Mouse (Mus musculus) NIH3T3 (cell line): ENCODE measurements around the gene Blmh.
A peak's percentile ranks its signal among the peaks of the same experiment; 100 is the strongest.

Source experiments
- DNase-seq: peaks from one replicate; pipeline ENCODE4 v3.0.0-alpha.2; 2012; ENCODE audit warnings: low read depth

The Blmh gene

DNA sequence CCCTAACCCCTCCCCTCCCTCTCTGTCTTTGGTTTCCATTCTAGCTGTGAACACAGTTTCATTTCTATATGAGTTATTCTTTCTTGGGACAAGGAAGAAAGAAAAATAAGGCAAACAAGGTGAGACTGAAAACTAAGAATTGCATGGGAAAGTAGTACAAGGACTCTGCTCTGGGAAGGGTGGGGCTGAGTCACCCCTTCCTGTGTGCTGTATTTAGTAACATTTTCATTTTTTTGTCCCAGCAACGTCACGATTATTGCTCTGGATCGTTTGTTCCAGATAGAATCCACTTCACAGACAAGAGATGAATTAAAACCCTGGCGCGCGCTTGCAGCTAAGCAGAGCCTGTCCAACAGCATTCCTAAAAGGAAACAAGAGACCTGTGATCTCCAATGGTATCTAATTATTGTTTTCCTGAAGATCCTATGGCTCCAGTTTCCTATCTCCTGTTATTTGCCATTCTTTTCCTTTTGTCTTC lies at the start of gene Blmh:
Gene Blmh (plus strand): TSS at position 51 of the 478 bp plus-strand sequence.
- DNase-seq, result peak; percentile 19

DNA sequence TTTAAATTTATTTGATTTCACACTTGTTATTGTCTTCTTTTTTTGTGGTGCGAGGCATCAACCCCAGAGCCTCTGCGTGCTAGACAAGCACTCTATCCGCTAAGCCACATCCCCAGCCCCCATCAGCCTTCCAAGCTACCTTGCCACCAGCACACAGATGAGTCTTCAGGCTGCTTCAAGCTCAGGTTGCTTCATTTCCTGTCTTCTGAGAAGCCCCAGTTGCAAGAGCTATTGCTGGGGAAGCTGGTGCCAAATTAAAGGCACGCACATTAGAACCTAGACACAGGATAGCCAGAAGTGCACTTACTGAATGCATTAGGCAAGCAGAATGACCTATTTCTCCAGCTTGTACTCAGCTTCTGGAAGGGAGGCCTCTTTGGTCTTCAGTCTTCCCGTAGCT lies 44.8 kb upstream of the Blmh start:
- DNase-seq, result no peak

DNA sequence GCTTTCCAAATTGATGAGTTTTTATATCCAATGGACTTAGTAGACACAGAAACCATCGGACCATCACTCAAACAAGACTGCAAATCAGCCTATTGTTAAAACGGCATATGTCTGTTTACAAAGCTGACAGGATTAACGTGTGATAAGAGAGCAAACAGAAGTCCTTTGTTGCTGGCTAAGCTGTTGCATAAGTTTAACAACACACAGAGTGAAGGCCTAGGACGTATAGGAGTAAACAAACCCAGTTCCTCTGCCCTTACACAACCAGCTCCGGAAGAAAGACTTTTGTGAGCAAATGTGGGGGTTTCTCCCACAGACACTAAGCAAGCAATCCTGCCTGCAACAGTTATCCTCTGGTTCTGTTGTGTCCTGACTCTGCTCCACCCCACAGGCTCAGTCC lies 40.2 kb upstream of the Blmh start:
- DNase-seq, result no peak

DNA sequence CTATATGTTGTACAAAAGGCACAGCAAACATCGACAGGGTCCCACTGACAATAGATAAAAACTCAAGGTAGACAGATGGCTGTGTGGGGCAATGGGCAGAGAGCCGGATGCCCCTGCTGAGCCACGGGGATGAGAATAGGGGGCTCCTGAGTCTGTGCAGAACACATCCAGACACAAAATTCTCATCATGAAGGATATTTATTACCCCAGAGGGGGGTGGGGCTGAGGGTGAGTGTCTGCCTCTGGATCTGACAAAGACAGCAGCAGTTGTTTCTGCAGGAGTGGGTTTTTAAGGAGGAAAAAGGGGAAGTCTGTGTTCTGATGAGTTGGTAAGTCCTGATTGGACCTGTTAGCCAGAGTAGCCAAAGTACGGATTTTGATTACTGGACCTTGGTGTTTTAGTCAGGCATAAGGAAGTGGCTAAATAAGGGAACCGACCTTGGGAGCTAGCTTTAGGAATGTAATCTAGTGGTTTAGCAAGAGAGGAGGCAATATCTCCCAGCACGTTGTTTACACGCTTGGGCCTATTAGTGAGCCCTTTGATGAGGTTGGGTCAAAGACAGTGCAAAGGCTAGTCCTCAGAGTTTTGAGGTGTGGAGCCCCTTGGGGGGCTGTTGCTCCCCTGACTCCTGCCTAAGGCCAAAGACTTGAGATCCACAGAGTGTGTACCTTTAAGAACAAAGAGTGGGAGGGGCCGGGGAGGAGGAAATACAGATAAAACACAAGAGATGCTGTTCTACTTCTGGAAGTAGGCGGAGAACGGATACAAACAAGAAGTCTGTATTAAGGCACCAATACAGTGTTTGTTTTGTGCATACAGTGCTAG lies 35.1 kb upstream of the Blmh start:
- no peak for DNase-seq

DNA sequence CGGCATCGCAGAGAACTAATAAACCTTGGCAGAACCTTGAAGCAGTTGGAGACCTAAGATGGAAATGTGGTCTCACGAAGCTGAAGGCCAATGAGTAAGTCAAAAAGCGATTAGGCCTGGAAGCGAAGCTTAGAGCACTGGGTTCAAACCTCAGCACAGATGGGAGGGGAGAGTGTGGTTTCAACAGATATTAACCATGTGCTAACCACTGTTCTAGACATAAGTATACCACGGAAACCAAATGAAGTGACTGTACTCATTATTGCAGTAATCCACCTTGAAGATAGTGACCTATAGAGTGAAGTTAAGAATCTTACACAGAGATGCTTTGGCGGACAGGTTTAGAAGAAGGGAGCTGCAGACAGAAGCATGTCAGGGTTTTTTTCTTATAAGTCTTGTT lies 33.4 kb upstream of the Blmh start:
- no peak for DNase-seq

DNA sequence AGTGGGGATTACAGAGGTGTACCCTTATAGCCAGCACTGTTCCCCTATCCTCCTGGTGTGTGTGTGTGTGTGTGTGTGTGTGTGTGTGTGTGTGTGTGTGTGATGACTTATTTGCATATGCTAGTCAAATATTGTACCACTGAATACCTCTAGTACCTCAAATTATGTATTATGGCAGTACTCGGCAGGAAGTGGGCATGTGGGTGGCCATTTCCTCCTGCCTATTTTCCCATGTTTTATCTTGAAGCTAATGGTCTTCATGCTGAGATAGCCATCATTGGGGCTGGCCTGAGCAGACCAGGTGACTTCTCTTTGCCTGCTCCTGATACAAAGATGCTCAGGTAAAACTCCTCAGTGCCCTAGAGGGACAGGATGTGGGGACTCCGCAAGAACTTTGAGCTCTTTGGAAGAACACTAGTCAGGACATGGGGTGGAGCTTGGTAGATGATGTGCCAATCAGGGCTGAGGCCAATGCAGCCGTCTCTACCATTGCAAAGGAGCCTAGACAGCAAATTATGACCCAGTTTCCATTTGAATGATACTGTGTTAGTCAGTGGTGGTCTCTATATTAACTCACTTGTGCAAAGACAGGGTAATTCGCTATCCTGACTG lies 32.8 kb upstream of the Blmh start:
- no peak for DNase-seq

DNA sequence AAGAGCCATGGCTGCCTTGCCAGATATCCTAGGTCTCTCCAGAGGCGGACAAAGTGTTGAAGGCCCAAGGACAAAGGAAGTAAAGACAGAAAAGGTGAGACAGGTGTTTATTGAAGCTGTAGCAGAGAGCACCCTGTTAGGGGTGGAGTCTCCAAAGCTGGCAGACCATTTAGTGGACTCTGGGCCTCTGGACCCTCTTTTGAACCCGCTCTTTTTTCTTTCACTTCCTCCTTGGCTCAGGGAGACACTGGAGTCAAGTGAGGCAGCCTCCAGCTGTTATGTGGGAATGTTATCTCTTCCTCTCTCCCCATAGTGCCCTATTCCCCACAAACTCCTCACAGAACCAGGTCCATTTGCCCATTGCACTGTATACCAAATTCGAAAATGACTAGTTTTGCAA lies 31.6 kb upstream of the Blmh start:
- no peak for DNase-seq

DNA sequence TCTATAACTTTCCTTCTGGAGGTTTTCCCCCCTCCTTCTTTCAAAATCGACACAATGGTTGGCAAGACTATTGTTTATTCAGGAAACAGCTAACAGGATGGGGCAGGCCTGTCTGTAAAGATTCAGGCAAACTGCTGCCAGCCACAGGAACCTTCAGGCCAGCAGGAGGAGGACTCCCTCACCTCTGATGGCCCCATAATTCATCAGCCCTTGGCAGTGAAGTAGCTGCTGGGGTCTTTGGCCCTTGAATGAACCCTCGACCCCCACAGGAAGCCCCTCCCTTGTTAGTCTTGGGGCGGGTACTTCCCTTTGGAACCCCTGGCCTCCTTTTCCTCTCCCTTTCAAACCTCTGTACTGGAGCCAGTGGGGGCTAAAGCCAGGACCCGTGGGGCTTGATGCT lies 31.0 kb upstream of the Blmh start:
- DNase-seq, result no peak

DNA sequence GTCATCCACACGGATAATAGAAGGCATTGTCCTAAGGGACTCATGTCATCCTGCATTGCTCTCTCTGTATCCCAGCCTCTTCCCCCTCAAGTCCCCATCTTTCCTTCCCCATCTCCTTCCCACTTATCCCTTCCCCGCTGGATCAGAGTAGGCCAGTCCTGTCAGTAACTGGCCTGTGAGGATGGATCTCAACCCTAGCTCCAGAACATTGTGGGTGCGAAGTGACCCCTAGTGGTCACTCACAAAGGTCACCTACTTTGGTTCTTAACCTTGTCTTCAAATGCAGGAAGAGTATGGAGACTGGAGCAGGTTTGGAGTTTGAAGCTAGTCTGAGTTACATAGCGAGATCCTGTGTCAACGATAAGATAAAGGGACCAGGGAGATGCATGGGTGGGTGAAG lies 30.4 kb upstream of the Blmh start:
- peak; percentile 88 for DNase-seq

DNA sequence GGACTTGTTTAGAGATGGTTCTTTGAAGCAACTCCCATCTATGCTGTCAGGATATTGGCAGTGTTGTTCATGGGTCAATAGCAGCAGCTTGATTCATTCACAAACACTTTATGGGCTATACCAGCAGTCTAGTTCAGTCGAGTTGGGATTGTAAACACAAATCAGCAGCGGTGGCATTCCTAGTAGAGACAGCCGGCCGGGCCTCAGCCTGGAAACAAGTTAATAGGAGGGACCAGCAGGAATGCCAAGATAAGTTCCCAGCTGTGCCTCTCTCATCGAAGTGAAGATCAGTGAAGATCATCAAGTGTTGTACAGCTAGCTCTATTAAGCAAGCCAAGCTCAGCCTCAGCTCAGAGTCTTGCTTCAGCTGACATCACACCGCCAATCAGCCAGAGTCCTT lies 28.2 kb upstream of the Blmh start:
- DNase-seq, result no peak

DNA sequence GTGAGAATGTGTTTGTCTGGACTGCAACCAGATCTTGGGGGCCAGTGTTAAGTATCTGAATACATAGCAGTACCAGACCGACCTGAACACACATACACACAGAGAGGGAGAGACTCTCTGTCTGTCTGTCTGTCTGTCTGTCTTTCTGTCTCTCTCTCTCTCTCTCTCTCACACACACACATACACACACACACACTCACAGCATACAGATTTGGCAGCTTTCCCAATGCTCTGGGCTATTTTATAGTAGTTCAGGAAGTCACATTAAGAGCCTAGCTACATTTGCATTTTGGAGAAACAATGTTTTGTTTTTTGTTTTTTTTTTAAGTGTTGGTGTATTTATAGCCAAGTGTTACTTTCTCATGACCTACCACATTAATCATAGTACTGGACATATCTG lies 27.5 kb upstream of the Blmh start:
- DNase-seq, result peak; percentile 48

DNA sequence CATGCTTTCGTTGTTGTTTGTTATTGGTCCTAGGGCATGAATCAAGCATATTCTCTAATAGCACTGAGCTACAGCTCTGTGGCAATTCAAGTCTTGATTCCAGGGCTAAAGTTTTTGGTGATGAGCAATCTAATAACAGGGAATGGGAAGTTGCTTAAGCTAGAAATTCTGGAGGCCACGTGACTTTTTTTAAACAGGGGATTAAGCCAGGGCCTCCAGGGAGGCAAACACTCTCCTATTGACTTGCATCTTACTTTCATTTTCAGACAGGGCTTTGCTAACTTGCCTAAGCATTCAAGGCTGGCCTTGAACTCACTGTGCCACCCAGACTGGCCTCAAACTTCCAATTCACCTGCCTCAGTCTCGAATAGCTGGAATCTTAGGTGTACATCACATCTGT lies 26.7 kb upstream of the Blmh start:
- DNase-seq, result peak; percentile 88

DNA sequence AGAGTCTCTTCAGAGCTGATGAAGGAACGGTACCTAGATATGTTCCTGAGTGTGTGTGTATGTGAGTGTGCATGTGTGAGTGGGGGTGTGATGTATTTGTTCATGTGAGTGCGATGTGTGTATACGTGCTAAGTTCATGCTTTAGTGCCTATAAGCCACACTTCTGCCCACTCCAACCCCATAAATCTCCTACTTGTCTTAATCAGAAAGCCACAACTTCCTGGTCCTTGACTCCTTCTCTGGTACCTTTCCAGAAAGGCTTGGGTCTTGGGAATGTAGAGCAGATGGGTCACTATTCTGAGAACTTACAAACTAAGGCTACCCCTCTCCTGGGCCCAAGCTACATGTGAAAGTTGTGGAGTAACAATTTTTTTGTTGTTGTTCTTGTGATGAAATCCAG lies 25.9 kb upstream of the Blmh start:
- no peak for DNase-seq

DNA sequence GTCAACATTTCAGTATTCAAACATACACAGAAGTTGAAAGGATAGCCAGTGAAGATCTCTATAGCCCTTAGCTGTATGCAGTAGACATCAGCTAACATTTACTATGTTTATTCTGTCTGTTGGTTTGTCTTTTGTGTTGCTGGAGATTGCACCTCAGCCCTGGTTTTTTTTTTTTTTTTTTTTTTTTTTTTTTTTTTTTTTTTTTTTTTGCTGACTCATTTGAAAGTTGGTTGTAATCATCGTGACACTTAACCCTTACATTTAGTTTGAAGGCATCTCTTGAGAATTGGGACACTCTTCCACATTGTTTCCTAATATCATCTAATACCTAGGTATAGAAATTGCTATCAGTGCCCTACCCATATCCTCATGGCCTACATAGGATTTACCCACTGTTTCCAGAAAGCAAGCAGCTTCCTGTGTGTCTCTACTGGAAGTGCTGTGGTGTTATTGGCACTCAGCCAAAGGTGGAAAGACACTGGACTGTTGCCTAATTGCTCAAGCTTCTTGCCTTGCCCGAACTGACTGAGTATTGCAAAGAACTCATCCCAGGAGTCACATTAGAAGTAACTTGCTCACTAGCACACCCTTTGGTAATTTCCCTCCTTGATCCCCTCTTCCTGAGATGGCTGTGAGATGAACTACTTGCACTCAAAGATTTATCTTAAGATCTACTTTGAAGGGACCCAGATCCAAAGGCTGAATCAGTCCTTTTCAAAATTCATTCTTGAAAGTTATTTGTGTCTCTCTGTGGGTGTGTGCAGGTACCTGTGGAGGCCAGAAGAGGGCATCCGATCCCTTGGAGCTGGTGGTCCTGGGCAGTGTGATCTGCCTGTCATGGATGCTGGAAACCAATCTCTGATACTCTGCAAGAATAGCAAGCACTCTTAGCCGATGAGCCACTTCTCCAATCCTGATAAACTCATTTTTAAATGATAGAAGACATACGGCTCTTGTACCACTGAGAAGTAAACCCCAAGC lies 24.6 kb upstream of the Blmh start:
- DNase-seq, result peak; percentile 72

DNA sequence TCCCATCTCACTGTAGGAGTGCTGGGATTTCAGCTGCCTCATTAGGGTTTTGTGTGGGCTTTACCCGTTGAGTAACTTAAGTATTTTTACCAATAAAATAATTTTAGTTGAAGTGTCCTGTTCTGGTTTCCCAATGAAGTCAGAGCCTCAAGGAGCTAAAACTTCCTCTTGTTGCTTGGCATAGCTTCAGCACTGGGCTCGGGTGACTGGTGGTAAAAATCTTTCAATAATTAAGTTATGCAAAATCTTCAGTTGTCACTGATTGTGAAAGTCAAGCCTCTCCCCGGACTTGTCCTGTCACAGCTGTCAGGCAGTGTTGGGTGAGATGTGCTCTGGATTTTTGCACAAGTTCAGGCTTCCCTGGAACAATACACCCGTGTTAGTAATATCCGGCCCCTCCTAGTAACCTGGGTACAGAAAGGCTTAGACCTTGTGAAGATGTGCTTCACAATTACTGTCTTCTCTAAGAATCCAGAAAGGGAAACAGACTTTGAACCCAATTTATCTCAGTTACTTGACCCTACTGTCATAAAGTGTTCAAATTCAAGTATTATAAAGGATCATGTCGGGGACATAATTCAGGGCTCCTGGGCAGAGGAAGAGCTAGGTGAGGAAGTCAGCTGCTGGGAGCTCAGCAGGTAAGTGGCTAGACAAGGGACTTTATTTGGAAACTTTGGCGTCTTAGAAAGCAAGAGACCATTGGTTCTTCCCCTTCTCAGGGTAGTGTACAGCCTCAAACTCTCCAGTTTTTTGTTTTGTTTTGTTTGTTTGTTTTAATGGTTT lies 22.8 kb upstream of the Blmh start, which contains the start of gene Tmigd1:
Gene Tmigd1 (plus strand): TSS at position 581 of the 783 bp plus-strand sequence.
- DNase-seq, result no peak

DNA sequence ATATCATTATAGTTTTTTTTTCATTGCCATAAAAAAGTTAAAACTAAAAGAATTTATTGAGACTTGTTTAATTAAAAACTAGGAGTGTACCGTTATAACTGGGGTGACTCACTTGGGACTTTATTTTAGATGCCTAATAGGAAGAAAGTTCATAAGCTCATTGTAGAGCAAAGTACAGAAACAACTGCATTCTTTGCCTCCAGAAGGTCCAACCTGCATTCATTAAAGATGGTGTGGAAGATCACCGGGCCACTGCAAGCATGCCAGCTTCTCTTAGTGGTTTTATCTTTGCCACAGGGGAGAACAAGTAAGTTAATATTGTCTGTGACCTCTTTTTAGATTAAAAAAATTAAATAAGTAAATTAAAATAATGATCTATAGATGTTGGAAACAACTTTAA lies 20.3 kb upstream of the Blmh start:
- DNase-seq, result no peak

DNA sequence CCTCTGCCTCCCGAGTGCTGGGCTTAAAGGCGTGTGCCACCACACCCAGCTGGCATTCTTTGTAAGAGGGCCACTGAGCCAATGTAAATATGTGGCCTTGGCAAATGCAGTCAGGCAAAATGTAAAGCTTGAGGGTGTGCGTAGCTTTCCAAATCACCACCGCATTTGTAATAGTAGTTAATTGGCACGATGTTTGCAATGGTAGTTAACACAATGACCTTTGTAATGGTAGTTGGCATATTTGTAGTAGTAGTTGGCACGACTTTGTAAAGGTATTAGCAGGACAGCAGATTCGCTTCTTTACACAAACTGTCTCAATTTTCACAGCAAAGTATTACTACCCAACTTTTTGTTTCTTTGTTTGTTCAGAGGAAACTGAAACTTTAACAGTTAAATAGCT lies 16.0 kb upstream of the Blmh start:
- no peak for DNase-seq

DNA sequence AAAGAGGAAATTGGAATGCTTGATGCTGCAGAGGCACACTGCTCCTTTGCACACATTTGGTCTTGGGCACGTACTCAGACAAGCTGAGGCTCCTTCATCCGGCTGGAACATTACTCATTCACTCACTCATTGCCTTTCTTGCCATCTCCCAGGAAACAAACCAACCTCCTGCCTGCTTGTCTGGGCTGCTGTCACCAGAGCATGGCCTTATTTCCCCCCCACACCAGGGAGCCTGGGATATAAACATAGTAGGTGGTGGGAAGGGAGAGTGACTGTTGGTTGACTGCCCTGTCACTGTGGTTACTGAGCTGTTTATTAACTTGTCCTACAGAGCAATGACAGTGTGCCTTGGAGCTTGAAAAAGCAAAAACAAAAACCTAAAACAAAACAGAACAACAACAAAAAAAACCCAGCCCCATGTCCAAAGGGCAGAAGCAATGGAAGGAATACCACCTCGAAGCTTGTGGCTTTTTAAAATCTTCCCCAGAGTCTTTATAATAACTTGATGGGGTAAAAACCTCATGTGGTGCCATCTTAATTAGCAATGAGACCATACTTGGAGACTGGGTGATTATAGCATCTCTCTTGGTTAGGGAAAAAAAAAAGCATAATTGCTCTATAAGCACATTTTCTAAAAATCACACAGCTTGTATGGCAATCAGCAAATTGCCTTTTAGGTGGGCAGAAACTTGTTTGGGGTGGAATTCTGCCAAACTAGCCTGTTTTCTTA lies 13.1 kb upstream of the Blmh start:
- peak; percentile 54 for DNase-seq

DNA sequence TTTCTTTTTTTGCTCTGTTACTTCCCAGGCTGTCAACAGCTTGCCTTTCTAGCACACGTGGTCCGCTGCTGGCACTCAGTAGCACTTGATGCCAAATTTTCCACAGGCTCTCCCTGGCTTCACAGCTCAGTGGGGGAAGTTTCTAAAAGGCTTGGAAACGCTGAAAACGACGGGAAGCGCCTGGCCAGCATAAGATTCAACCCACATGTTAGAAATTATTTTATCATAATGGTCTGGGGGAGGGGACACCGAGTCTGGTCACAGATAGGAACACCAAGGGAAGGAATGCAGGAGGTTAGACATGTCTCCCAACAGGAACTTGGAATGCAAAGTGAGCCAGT lies 12.6 kb upstream of the Blmh start:
- peak; percentile 82 for DNase-seq

DNA sequence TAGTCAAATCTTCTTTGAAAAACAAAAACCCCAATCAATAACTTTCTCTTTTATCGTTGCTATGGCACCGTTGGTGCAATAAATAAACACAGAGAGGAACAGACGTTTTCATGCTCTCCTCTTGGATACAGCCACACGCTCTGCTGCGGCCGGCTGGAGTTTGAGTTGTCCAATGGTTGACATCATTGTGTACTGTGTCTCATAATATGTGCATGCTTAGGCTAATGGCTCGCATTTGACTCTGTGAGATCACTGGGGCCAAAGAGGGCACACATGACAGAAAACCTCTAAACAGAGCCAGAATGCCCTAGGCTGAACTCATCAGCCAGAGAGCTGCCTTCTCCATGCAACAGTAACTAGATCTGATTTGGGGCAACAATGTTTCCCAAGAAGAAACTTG lies 10.2 kb upstream of the Blmh start:
- DNase-seq, result peak; percentile 63
